Mouse (Mus musculus) heart, embryonic 12.5 days (tissue): Measurements from ENCODE around the gene N6amt1. TPM values are rescaled to one million over a fixed set of nuclear protein-coding genes. Genes with fewer than 3 reads are reported as not detected.
A peak's percentile ranks its signal among the peaks of the same experiment; 100 is the strongest.

Experiments used
- ATAC-seq: fragments of 200-750 bp; cut with Nextera tagmentation; 2 replicates; pipeline ENCODE4 v1.8.0; 2017; ENCODE audit warnings: moderate TSS enrichment, moderate library complexity; ENCODE audit not compliant: insufficient number of reproducible peaks, low FRiP score
- H3K27ac ChIP-seq: fragments of 300-500 bp; sonication (generic); 2 replicates; pipeline ENCODE4 v1.5.1; 2016; ENCODE audit warnings: mild to moderate bottlenecking, moderate library complexity; ENCODE audit not compliant: poor library complexity, severe bottlenecking
- H3K27me3 ChIP-seq: fragments of 300-500 bp; sonication (generic); replicated peaks from 2 replicates; pipeline ENCODE4 v1.6.1; 2016; ENCODE audit warnings: mild to moderate bottlenecking, moderate library complexity
- H3K36me3 ChIP-seq: fragments of 300-500 bp; sonication (generic); 2 replicates; pipeline ENCODE4 v1.6.1; 2016; ENCODE audit warnings: mild to moderate bottlenecking, moderate library complexity
- H3K4me1 ChIP-seq: fragments of 300-500 bp; sonication (generic); replicated peaks from 2 replicates; pipeline ENCODE4 v1.6.1; 2016; ENCODE audit warnings: mild to moderate bottlenecking
- H3K4me2 ChIP-seq: fragments of 300-500 bp; sonication (generic); 2 replicates; pipeline ENCODE4 v1.6.1; 2016; ENCODE audit warnings: mild to moderate bottlenecking, moderate library complexity
- H3K4me3 ChIP-seq: fragments of 300-500 bp; sonication (generic); 2 replicates; pipeline ENCODE4 v1.5.1; 2016; ENCODE audit warnings: mild to moderate bottlenecking
- H3K9ac ChIP-seq: fragments of 300-500 bp; sonication (generic); 2 replicates; pipeline ENCODE4 v1.6.1; 2016; ENCODE audit warnings: mild to moderate bottlenecking, moderate library complexity
- H3K9me3 ChIP-seq: fragments of 300-500 bp; sonication (generic); replicated peaks from 2 replicates; pipeline ENCODE4 v1.6.1; 2016; ENCODE audit warnings: mild to moderate bottlenecking, moderate library complexity
- WGBS: fragments of 180-500 bp; shearing (Covaris S2); methylation state at CpG from one replicate; pipeline ENCODE4 v1.1.7; 2016; 5-methylcytosine and 5-hydroxymethylcytosine counted together
- polyA plus RNA-seq: library from polyadenylated mRNA; unstranded; fragments of >200 nt; fragmentation: Nextera tagmentation; extraction: Ambion mirVana; gene quantifications from 2 replicates; pipeline ENCODE4 v1.2.1, GENCODE M21; 2016

The N6amt1 gene
- 22.5 and 24.4 TPM in 2 replicates for polyA plus RNA-seq

- Histone ChIP-seq H3K4me1 (no peaks in the 10 kb centered on the region), H3K9me3 (no peaks in the 10 kb centered on the region; the same call in 1 of the 2 replicates), H3K27ac (peak within 1 kb of the TSS; percentile 95), H3K4me3 (peak within 1 kb of the TSS; percentile 78), H3K9ac (peak within 1 kb of the TSS; percentile 87), H3K4me2 (peak within 1 kb of the TSS; percentile 60), H3K27me3 (no peaks in the 10 kb centered on the region), H3K36me3 (peaks cover 29% of the 10 kb centered on the region)
- under 1% methylated on average over 48 of the region's 48 CpGs for WGBS
- ATAC-seq: peak; percentile 97
These were observed at the start of gene N6amt1 for GRCm38 (mm10) chr16:87354075-87354583. TSS of gene N6amt1 (plus strand) at chr16:87354185.

GRCm38 (mm10) chr16:87305251-87306011, 48.6 kb upstream of the N6amt1 start:
- H3K27ac ChIP-seq: peak overlapping the region; percentile 91
- ATAC-seq: 0 out of 2 replicates have a peak, but pooled peaks have one; percentile 18
- 47% methylated on average over 11 of the region's 11 CpGs for WGBS
- H3K4me1 ChIP-seq: peaks cover 23% of the 10 kb centered on the region
- no peaks in the 10 kb centered on the region for H3K9me3 ChIP-seq
- H3K27me3 ChIP-seq: no peaks in the 10 kb centered on the region
- no peak overlapping the region for H3K9ac ChIP-seq
- H3K4me2 ChIP-seq: no peak overlapping the region
- no peak overlapping the region for H3K4me3 ChIP-seq
- H3K36me3 ChIP-seq: no peaks in the 10 kb centered on the region

GRCm38 (mm10) chr16:87307109-87307735, 46.8 kb upstream of the N6amt1 start:
- H3K36me3 ChIP-seq: no peaks in the 10 kb centered on the region
- no peak overlapping the region; the same call in 1 of the 2 replicates for H3K9ac ChIP-seq

GRCm38 (mm10) chr16:87310659-87311058, 43.3 kb upstream of the N6amt1 start:
- ATAC-seq: no peak
- H3K9me3 ChIP-seq: no peaks in the 10 kb centered on the region
- H3K27me3 ChIP-seq: no peaks in the 10 kb centered on the region
- peaks cover 14% of the 10 kb centered on the region for H3K4me1 ChIP-seq
- WGBS: 83% methylated on average over 4 of the region's 4 CpGs
- no peak overlapping the region for H3K4me3 ChIP-seq
- H3K9ac ChIP-seq: no peak overlapping the region
- no peak overlapping the region for H3K27ac ChIP-seq
- H3K36me3 ChIP-seq: no peaks in the 10 kb centered on the region
- H3K4me2 ChIP-seq: no peak overlapping the region

More at GRCm38 (mm10) chr16:87307109-87307735, 46.8 kb upstream of the N6amt1 start:
- Histone ChIP-seq H3K27ac (peak overlapping the region; percentile 91), H3K9me3 (no peaks in the 10 kb centered on the region), H3K4me2 (peak overlapping the region; percentile 43), H3K27me3 (no peaks in the 10 kb centered on the region), H3K4me1 (peaks cover 23% of the 10 kb centered on the region), H3K4me3 (no peak overlapping the region)
- WGBS: 21% methylated on average over 10 of the region's 10 CpGs
- ATAC-seq: peak; percentile 66

GRCm38 (mm10) chr16:87318200-87318811, 35.7 kb upstream of the N6amt1 start:
- no peak overlapping the region for H3K4me2 ChIP-seq
- no peak overlapping the region for H3K27ac ChIP-seq
- H3K9ac ChIP-seq: no peak overlapping the region
- H3K4me1 ChIP-seq: peaks cover 4% of the 10 kb centered on the region; the same call in 1 of the 2 replicates
- H3K27me3 ChIP-seq: no peaks in the 10 kb centered on the region
- WGBS: 71% methylated on average over 5 of the region's 5 CpGs
- ATAC-seq: no peak
- no peak overlapping the region for H3K4me3 ChIP-seq
- no peaks in the 10 kb centered on the region for H3K36me3 ChIP-seq
- no peaks in the 10 kb centered on the region for H3K9me3 ChIP-seq

GRCm38 (mm10) chr16:87318998-87319397, 35.0 kb upstream of the N6amt1 start:
- no peaks in the 10 kb centered on the region for H3K9me3 ChIP-seq
- WGBS: 84% methylated on average over 5 of the region's 5 CpGs
- H3K4me1 ChIP-seq: peaks cover 4% of the 10 kb centered on the region; the same call in 1 of the 2 replicates
- no peak overlapping the region for H3K27ac ChIP-seq
- H3K36me3 ChIP-seq: no peaks in the 10 kb centered on the region
- ATAC-seq: no peak
- H3K9ac ChIP-seq: no peak overlapping the region
- H3K4me2 ChIP-seq: no peak overlapping the region
- no peaks in the 10 kb centered on the region for H3K27me3 ChIP-seq
- H3K4me3 ChIP-seq: no peak overlapping the region

- Histone ChIP-seq H3K9me3 (no peaks in the 10 kb centered on the region), H3K4me1 (peaks cover 7% of the 10 kb centered on the region; the same call in 1 of the 2 replicates), H3K4me2 (no peak overlapping the region), H3K36me3 (no peaks in the 10 kb centered on the region), H3K27ac (no peak overlapping the region), H3K9ac (no peak overlapping the region), H3K27me3 (no peaks in the 10 kb centered on the region), H3K4me3 (no peak overlapping the region)
- WGBS: 55% methylated on average over 5 of the region's 5 CpGs
- ATAC-seq: no peak
These were observed 34.3 kb upstream of the N6amt1 start for GRCm38 (mm10) chr16:87319541-87320251.

- no peaks in the 10 kb centered on the region for H3K27me3 ChIP-seq
- H3K27ac ChIP-seq: no peak overlapping the region
- no peak overlapping the region for H3K4me3 ChIP-seq
- H3K9ac ChIP-seq: no peak overlapping the region
- H3K4me2 ChIP-seq: no peak overlapping the region
- H3K4me1 ChIP-seq: peaks cover 7% of the 10 kb centered on the region; the same call in 1 of the 2 replicates
- no peaks in the 10 kb centered on the region for H3K9me3 ChIP-seq
- no peak for ATAC-seq
- no peaks in the 10 kb centered on the region for H3K36me3 ChIP-seq
- WGBS: 42% methylated on average over 2 of the region's 2 CpGs
These were observed 33.8 kb upstream of the N6amt1 start for GRCm38 (mm10) chr16:87320252-87320555.

- Histone ChIP-seq H3K36me3 (no peaks in the 10 kb centered on the region), H3K9me3 (no peaks in the 10 kb centered on the region), H3K4me2 (no peak overlapping the region), H3K27me3 (no peaks in the 10 kb centered on the region), H3K9ac (no peak overlapping the region), H3K27ac (no peak overlapping the region), H3K4me3 (no peak overlapping the region), H3K4me1 (peaks cover 7% of the 10 kb centered on the region; the same call in 1 of the 2 replicates)
- WGBS: 28% methylated on average over 5 of the region's 5 CpGs
- ATAC-seq: no peak
These were observed 29.4 kb upstream of the N6amt1 start for GRCm38 (mm10) chr16:87324571-87324970.

- no peaks in the 10 kb centered on the region; the same call in 1 of the 2 replicates for H3K9me3 ChIP-seq
- H3K36me3 ChIP-seq: no peaks in the 10 kb centered on the region
- no peaks in the 10 kb centered on the region for H3K4me1 ChIP-seq
- no peaks in the 10 kb centered on the region for H3K27me3 ChIP-seq
- WGBS: 78% methylated on average over 3 of the region's 3 CpGs
- H3K27ac ChIP-seq: no peak overlapping the region
- no peak for ATAC-seq
- no peak overlapping the region for H3K4me2 ChIP-seq
- H3K9ac ChIP-seq: no peak overlapping the region
- H3K4me3 ChIP-seq: no peak overlapping the region
These were observed 24.0 kb upstream of the N6amt1 start for GRCm38 (mm10) chr16:87329986-87330385.
